Mouse (Mus musculus): Measurements from ENCODE around the gene Vasn. TPM values are rescaled to one million over a fixed set of nuclear protein-coding genes. Genes with fewer than 3 reads are reported as not detected.

The Vasn gene
- polyA plus RNA-seq, 1 experiment from 2014 or later, result 18.4 TPM

DNA sequence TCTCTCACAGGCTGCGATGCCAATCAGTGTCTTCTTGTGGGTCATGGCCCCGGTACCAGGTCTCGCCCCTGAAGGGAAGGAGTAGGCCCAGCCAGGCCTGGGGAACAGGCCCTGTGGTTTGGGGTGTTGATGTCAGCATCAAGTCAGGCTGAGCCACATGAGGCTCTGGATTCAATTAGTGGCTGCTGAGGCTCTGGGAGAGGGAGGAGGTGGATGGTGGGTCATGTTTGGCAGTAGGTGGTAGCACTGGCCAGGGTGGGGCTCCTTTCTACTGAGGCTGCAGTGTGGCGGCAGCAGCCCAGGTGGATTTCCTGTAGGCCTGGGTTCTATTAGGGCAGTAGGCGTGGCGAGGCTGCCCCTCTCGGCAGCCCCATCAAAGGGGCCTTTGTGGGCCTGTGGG is 11.9 kb downstream of the Vasn start:
- H3K27ac ChIP-seq (ENCODE audit: low read length), result no peak overlapping the region
- H3K4me3 ChIP-seq (replicated peaks; ENCODE audit: low read length), result no peak overlapping the region
- no peak for ATAC-seq (ENCODE audit: insufficient read depth, low FRiP score)
- H3K9ac ChIP-seq (ENCODE audit: low read length), result no peak overlapping the region
- H3K9me3 ChIP-seq (replicated peaks; ENCODE audit: control insufficient read depth, low read length), result no peaks in the 10 kb centered on the region
- WGBS, result 72% methylated on average over 7 of the region's 7 CpGs
- H3K36me3 ChIP-seq (ENCODE audit: control insufficient read depth, insufficient read depth, low read length), result 0 out of 2 replicates have a peak, but pooled peaks cover 12% of the 10 kb centered on the region
- no peak overlapping the region for H3K4me2 ChIP-seq (ENCODE audit: low read depth, low read length)
- peaks cover 28% of the 10 kb centered on the region for H3K4me1 ChIP-seq (ENCODE audit: control insufficient read depth, insufficient read depth, low read length)
- no peaks in the 10 kb centered on the region for H3K27me3 ChIP-seq (ENCODE audit: control insufficient read depth, insufficient read depth, low read length)

DNA sequence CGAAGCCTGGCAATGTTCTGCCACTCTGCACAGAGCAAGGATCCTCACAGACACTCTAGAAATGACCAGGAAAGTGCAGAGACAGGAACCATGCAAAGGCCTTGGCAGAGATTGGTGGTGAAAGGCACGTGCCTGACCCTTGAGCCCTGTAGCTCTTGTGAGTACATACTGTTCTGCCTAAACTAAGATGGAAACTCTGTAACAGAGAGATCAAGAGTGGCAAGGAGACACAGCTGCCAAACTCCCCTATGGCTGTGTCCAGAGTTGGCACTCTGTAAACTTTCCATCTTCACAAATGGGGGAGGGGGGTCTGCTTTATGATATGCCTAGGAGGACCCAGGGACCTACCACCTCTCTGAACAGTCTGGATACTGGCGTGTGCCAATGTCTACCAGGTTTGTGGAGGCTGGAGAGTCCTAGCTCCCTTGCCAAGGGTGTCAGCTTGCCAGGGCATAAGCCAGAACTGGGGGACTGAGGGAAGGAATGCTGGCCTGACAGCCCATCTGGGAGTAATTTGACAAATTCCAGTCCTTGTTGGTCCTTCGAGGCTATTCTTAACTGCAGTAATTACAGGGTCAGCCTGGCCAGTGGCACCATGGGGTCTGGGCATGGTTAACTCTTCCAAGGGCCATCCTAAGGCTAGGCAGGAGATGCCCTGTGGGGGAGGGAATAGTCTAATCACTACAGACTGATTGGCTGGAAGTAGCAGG is 13.1 kb downstream of the Vasn start:
- Histone ChIP-seq H3K9me3 (replicated peaks; ENCODE audit: control insufficient read depth, low read length) (no peaks in the 10 kb centered on the region), H3K9ac (ENCODE audit: low read length) (no peak overlapping the region), H3K36me3 (ENCODE audit: control insufficient read depth, insufficient read depth, low read length) (0 out of 2 replicates have a peak, but pooled peaks cover 12% of the 10 kb centered on the region), H3K27me3 (ENCODE audit: control insufficient read depth, insufficient read depth, low read length) (no peaks in the 10 kb centered on the region), H3K4me1 (ENCODE audit: control insufficient read depth, insufficient read depth, low read length) (peaks cover 20% of the 10 kb centered on the region), H3K4me3 (replicated peaks; ENCODE audit: low read length) (no peak overlapping the region), H3K4me2 (ENCODE audit: low read depth, low read length) (no peak overlapping the region), H3K27ac (ENCODE audit: low read length) (no peak overlapping the region)
- 60% methylated on average over 4 of the region's 4 CpGs for WGBS
- 0 out of 2 replicates have a peak, but pooled peaks have one; percentile 21 for ATAC-seq (ENCODE audit: insufficient read depth, low FRiP score)

DNA sequence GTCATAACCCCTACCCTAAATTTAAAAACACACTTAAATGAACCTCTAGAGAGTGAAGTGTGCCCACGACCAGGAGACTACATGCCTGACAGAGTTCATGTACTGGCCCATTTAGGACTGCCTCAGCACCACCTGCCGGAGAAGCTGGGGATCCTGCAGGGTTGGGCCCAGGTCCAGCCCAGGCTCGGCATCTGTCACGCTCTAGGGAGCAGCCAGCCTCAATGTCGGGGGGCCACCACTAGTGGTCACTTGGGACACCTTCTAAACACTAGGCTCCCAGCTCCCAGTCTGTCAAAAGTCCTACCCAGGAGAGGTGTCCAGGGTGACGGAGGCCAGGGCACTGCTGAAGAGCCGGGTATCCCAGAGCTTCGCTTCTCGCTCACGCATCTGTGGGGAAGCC is 15.0 kb downstream of the Vasn start:
- Histone ChIP-seq H3K36me3 (ENCODE audit: control insufficient read depth, insufficient read depth, low read length) (0 out of 2 replicates have a peak, but pooled peaks cover 3% of the 10 kb centered on the region), H3K4me2 (ENCODE audit: low read depth, low read length) (no peak overlapping the region), H3K4me1 (ENCODE audit: control insufficient read depth, insufficient read depth, low read length) (peaks cover 26% of the 10 kb centered on the region), H3K9ac (ENCODE audit: low read length) (no peak overlapping the region), H3K27me3 (ENCODE audit: control insufficient read depth, insufficient read depth, low read length) (no peaks in the 10 kb centered on the region), H3K9me3 (replicated peaks; ENCODE audit: control insufficient read depth, low read length) (no peaks in the 10 kb centered on the region), H3K4me3 (replicated peaks; ENCODE audit: low read length) (no peak overlapping the region), H3K27ac (ENCODE audit: low read length) (0 out of 2 replicates have a peak overlapping the region, but pooled peaks have one; percentile 7)
- no peak for ATAC-seq (ENCODE audit: insufficient read depth, low FRiP score)
- WGBS, result 83% methylated on average over 10 of the region's 10 CpGs

DNA sequence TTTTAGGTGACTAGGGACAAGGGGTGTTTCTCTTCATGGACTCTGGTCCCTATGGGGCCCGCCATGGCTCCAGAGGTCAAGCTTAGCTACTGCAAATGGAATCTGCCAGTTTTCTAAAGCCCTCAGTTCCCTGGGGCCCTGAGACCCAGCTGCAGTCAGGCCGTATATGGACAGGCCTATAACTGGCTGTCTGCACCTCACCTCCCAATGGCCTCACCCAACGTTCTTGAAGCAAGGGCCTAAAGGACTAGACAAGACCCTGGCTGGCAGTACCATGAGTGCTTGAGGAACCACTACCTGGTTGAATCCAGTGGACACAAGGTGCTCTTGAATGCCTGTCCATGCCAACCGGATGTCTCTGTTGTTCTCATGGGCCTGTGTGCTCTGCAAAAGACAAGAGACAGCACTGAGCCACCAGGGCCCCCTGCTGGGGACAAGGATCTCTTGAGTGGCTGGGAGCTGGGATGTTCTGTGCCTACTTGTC is 15.6 kb downstream of the Vasn start:
- Histone ChIP-seq H3K36me3 (ENCODE audit: control insufficient read depth, insufficient read depth, low read length) (no peaks in the 10 kb centered on the region), H3K4me3 (replicated peaks; ENCODE audit: low read length) (no peak overlapping the region), H3K4me2 (ENCODE audit: low read depth, low read length) (no peak overlapping the region), H3K27me3 (ENCODE audit: control insufficient read depth, insufficient read depth, low read length) (no peaks in the 10 kb centered on the region), H3K9ac (ENCODE audit: low read length) (peak overlapping the region; percentile 26; the same call in 1 of the 2 replicates), H3K4me1 (ENCODE audit: control insufficient read depth, insufficient read depth, low read length) (peaks cover 26% of the 10 kb centered on the region), H3K27ac (ENCODE audit: low read length) (peak overlapping the region; percentile 62), H3K9me3 (replicated peaks; ENCODE audit: control insufficient read depth, low read length) (no peaks in the 10 kb centered on the region)
- no peak for ATAC-seq (ENCODE audit: insufficient read depth, low FRiP score)
- 52% methylated on average over 4 of the region's 4 CpGs for WGBS

- Histone ChIP-seq H3K27me3 (ENCODE audit: control insufficient read depth, insufficient read depth, low read length) (no peaks in the 10 kb centered on the region), H3K36me3 (ENCODE audit: control insufficient read depth, insufficient read depth, low read length) (no peaks in the 10 kb centered on the region), H3K9me3 (replicated peaks; ENCODE audit: control insufficient read depth, low read length) (no peaks in the 10 kb centered on the region), H3K9ac (ENCODE audit: low read length) (peak overlapping the region; percentile 26; the same call in 1 of the 2 replicates), H3K27ac (ENCODE audit: low read length) (peak overlapping the region; percentile 62), H3K4me2 (ENCODE audit: low read depth, low read length) (no peak overlapping the region), H3K4me3 (replicated peaks; ENCODE audit: low read length) (no peak overlapping the region), H3K4me1 (ENCODE audit: control insufficient read depth, insufficient read depth, low read length) (peaks cover 23% of the 10 kb centered on the region)
- WGBS, result 32% methylated on average over 11 of the region's 11 CpGs
- peak; percentile 6; the same call in 1 of the 2 replicates for ATAC-seq (ENCODE audit: insufficient read depth, low FRiP score)
Observed at GRCm38 (mm10) chr16:4655764-4656570, 16.2 kb downstream of the Vasn start.

DNA sequence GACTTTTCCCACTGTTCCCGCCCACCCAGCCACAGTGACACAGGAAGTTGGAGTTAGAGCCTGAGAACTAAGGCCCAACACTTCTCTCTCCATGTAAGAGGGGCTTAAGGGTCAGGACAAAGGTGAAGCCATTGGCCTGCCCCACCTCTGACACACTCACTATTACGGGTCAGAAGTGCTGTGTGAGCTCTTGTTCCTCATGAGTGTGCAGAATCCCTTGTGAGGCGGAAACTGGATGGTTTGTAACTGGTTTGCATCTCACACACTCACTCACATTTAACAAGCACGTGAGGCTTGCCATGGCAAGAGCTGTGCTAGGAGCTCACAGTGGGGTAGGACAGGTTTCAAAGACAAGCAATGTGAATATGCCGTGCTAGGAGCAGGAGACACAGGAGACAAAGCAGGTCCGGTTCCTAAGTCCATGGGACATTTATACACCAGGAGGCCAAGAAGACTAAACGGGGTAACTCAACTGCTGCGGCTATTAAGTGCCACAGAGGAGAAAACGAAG is 16.9 kb downstream of the Vasn start:
- H3K9ac ChIP-seq (ENCODE audit: low read length), result no peak overlapping the region
- H3K36me3 ChIP-seq (ENCODE audit: control insufficient read depth, insufficient read depth, low read length), result no peaks in the 10 kb centered on the region
- 0 out of 2 replicates have a peak overlapping the region, but pooled peaks have one; percentile 62 for H3K27ac ChIP-seq (ENCODE audit: low read length)
- no peaks in the 10 kb centered on the region for H3K27me3 ChIP-seq (ENCODE audit: control insufficient read depth, insufficient read depth, low read length)
- no peaks in the 10 kb centered on the region for H3K9me3 ChIP-seq (replicated peaks; ENCODE audit: control insufficient read depth, low read length)
- H3K4me1 ChIP-seq (ENCODE audit: control insufficient read depth, insufficient read depth, low read length), result peaks cover 19% of the 10 kb centered on the region
- no peak for ATAC-seq (ENCODE audit: insufficient read depth, low FRiP score)
- no peak overlapping the region for H3K4me3 ChIP-seq (replicated peaks; ENCODE audit: low read length)
- no peak overlapping the region for H3K4me2 ChIP-seq (ENCODE audit: low read depth, low read length)
- 67% methylated on average over 9 of the region's 9 CpGs for WGBS

GRCm38 (mm10) chr16:4658781-4659245 is 19.1 kb downstream of the Vasn start:
- Histone ChIP-seq H3K27ac (ENCODE audit: low read length) (peak overlapping the region; percentile 29; the same call in 1 of the 2 replicates), H3K27me3 (ENCODE audit: control insufficient read depth, insufficient read depth, low read length) (no peaks in the 10 kb centered on the region), H3K4me3 (replicated peaks; ENCODE audit: low read length) (no peak overlapping the region), H3K4me1 (ENCODE audit: control insufficient read depth, insufficient read depth, low read length) (peaks cover 19% of the 10 kb centered on the region), H3K4me2 (ENCODE audit: low read depth, low read length) (no peak overlapping the region), H3K9ac (ENCODE audit: low read length) (0 out of 2 replicates have a peak overlapping the region, but pooled peaks have one; percentile 1), H3K9me3 (replicated peaks; ENCODE audit: control insufficient read depth, low read length) (no peaks in the 10 kb centered on the region), H3K36me3 (ENCODE audit: control insufficient read depth, insufficient read depth, low read length) (no peaks in the 10 kb centered on the region)
- WGBS, result 34% methylated on average over 11 of the region's 11 CpGs
- ATAC-seq (ENCODE audit: insufficient read depth, low FRiP score), result peak; percentile 54

DNA sequence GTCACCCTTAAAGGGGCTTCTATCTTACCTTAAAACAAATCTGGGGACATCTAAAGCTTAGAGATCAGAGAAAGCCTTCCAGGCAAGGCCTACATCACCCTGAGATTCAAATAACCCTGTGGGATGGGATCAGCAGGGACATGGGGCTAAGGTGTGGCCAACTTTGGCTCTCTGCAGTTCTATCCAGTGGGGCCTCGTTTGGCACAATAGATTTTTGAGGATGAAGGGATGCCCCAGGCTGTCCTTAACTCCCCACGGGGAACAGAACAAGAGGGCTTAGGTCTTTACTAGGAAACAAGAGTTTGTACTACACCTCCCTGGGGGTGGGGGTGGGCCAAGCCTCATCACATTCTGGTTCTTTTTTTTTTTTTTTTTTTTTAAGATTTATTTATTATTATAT is 19.6 kb downstream of the Vasn start:
- Histone ChIP-seq H3K9me3 (replicated peaks; ENCODE audit: control insufficient read depth, low read length) (no peaks in the 10 kb centered on the region), H3K4me2 (ENCODE audit: low read depth, low read length) (no peak overlapping the region), H3K4me1 (ENCODE audit: control insufficient read depth, insufficient read depth, low read length) (peaks cover 19% of the 10 kb centered on the region), H3K9ac (ENCODE audit: low read length) (0 out of 2 replicates have a peak overlapping the region, but pooled peaks have one; percentile 1), H3K36me3 (ENCODE audit: control insufficient read depth, insufficient read depth, low read length) (no peaks in the 10 kb centered on the region), H3K27me3 (ENCODE audit: control insufficient read depth, insufficient read depth, low read length) (no peaks in the 10 kb centered on the region), H3K27ac (ENCODE audit: low read length) (peak overlapping the region; percentile 29; the same call in 1 of the 2 replicates), H3K4me3 (replicated peaks; ENCODE audit: low read length) (no peak overlapping the region)
- WGBS, result 32% methylated on average over 2 of the region's 2 CpGs
- ATAC-seq (ENCODE audit: insufficient read depth, low FRiP score), result no peak
